Mouse (Mus musculus) kidney, postnatal 36 days (tissue): ENCODE measurements around the gene Pde4d.

ENCODE experiments used
- DNase-seq, 2 experiments: peaks; one replicate each; pipeline ENCODE4 v3.0.0; 2021 to 2022; ENCODE audit warnings: mixed read lengths in 2 of 2

Gene Pde4d

DNA sequence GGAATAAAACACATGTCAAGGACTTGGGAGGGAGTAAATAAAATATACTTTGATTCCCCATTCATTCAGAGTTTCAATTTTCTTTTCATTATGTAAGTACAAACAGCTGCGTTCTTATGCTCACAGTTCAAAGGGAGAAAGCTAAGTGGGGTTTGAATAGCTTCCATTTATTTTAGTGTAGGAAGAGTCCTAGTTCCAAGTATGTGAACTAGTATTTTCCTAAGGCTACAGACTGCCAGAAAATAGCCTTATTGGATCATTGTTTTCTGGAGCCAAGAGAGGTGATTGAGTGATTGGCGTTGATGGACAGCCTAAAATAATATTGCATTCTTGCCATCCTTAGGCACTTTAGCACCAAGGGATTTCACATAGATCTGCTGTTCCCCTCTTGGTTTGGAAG lies 41.1 kb downstream of the Pde4d start:
- DNase-seq: no peak

DNA sequence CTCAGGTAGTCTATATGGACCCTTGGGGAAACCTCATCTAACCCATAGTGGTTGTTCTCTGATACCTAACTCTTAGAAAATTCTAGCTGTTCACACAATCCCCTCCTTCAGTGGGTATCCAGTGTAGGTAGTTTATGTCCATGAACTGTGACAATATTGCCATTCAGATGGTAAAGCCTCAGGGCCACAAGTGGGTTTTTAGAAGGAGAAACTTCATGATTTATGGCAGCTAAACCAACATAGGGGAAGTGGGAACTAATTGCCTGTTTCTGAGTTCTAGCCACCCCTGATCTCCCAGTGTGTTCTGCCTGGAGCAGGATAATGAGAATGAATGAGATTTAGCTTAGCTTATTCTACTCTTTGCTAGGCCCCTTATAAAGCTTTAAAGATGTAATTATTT lies 43.1 kb downstream of the Pde4d start:
- no peak for DNase-seq

DNA sequence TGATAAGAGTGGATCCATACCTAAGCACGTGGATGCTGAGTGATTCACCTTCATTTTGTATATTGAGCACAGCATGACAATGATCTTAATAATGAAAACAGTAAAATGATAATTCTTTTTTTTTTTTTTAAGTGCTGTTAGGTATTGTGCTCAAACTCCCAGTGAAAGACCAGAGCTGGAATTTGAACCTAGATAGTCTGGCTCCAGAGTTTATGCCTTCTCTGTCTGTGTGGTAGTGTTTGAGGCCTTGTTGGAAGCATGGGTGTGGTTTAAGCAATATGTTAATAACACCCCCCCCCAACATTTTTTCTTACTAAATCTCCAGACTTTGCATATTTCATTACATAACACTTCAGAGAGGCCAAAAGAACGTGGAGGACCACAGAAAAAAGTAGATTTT lies 44.6 kb downstream of the Pde4d start:
- no peak for DNase-seq

- peak in 1 of 2 experiments; percentile 17 for DNase-seq
These were observed 48.0 kb downstream of the Pde4d start for GRCm38 (mm10) chr13:108497768-108498167.

- peak; percentile 40 to 47 for DNase-seq
These were observed 48.5 kb downstream of the Pde4d start for GRCm38 (mm10) chr13:108498247-108498743.

GRCm38 (mm10) chr13:108498773-108499313 lies 49.1 kb downstream of the Pde4d start:
- peak in 1 of 2 experiments; percentile 24 for DNase-seq

GRCm38 (mm10) chr13:108501386-108501785 lies 51.6 kb downstream of the Pde4d start:
- DNase-seq: no peak

DNA sequence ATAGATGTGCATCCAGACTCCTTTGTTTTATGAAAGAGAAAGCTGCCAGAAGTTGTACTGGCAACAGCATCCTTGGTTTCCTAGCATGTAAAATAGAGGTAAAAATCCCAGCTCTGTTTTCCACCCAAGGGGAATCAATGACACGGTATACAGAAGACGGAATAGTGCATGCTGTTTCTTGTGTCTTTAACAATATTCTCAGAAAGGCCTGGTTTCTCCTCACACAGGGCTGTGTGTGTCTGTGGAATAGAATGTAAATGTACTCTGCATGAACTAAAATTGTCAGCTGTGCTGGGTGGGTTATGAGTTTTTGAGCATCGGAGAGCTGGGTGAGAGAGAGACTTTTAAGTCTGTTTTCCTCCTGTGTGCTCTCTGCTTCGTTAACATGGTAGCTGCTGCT lies 74.8 kb downstream of the Pde4d start:
- DNase-seq: no peak

DNA sequence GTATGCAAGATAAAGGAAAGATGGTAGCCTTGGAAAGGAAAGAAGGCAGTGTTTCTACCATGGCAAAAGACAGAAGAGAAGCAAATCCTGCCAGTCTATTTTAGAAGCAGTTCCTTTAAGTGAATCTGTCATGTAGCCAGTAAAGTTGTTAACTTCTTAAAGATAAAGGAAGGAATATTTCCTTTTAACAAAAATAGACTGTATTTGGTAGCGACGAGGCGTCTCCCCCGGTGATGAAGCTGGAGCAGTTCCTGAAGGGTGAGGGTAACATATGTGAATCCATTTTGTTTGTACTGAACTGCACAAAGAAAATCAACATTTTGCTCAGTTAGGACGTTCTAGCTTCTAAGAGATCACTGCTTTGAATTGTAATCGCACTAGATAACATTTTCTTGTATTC lies 75.2 kb downstream of the Pde4d start:
- DNase-seq: no peak

- DNase-seq: no peak
These were observed 76.7 kb downstream of the Pde4d start for GRCm38 (mm10) chr13:108526258-108527007.

DNA sequence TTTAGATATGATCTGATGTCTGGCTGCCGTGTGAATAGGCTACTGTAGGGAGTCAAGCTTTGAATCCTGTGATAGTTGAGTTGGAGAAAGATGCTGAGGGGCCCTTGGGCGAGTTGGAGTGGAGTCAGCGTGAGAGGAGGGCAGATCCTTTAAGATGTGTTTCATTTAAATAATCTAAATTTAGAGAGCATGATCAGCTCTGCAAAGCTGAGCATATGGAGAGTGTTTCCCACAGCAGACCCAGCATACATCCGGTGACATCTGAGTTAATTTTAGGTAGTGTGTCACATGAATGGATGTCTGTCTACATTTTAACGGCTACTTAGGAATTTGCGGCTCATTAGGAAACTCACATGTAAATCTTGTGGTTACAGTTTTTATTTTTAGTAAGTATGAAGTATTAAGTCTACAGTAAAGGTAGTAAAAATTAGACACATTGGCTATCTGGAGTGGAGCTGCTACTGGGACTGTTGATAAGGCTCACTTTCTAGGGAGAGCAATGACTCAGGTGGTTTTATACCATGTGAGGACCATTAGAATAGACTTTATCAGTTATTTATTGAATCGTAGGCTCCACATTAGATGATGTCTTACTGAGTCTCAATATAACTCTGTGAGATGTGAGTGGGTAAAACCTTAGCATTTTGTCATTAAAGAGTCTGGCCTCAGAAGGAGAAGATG lies 77.5 kb downstream of the Pde4d start:
- no peak for DNase-seq

GRCm38 (mm10) chr13:108528343-108528742 lies 78.6 kb downstream of the Pde4d start:
- DNase-seq: no peak

DNA sequence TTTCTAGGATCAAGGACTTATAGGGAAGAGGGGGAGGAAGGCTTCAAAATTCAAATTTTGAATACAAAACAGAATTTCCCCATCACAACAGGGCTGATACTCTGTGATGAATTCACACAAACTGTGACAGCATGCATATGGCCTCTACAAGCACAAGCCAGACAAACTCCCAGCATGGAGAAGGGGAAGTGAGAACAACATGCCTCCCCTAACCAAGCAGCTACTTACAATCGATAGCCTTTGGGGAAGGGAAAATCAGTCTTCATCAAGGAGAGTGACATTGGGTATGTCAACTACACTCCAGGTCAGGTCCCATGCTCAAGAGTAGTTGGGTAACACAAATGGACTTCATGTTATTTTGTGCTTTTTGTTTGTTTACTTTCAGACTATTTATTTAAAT lies 83.1 kb downstream of the Pde4d start:
- no peak for DNase-seq

DNA sequence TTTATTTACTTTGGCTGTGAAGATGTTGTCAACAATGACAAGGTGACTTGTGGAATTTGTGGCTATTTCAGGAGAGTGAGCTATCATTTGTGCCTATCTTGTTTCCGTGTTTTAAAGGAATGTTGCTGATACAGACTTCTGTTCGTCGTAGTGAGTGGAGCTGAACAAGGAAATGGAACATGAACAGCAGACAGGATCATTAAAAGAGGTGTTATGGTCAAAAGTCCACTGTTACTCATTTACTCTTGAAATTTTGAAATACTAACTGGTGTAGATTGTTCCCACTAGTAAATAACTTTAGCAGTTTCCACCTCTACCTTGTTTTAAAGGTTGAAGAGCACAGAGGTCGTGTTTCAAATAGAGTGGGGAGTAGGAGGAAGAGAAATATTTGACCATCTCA lies 86.7 kb downstream of the Pde4d start:
- DNase-seq: peak in 1 of 2 experiments; percentile 52

DNA sequence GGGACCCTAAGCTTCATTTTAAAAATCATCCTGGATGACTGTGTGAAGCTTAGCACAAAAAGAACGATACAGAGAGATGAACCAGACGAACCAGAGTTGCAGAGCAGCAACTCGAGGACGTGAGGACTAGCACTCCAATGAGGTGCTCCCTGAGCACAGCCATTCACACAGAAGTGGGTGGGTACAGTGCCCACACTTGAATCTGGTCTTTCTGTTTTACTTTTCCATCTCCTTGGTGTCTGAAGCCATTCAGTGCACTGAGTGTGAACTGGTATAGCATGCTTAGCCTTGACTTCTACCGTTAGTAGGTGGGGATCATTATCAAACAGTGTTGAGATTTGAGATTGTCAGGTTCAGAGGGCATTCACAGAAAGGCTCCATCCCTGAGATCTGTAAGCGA lies 87.2 kb downstream of the Pde4d start:
- DNase-seq: no peak

GRCm38 (mm10) chr13:108538760-108539369 lies 89.1 kb downstream of the Pde4d start:
- DNase-seq: no peak

DNA sequence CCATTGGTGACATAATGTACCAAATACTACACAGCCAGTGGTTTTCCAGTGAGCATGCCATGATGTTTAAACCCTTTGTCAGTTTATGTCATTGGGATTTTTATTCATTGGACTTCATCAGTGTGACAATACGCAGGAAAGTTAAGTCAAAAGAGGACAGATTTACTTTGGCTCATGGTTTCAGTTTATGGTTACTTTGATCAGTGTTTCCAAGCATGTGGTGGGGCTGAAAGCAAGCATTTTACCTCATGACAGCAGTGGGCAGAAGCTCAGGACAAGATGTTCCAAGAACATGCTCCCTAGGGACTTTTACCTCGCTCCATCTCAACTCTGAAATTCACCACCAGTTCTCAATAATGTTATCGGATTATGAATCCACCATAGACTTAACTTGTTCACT lies 91.7 kb downstream of the Pde4d start:
- peak in 1 of 2 experiments; percentile 29 for DNase-seq

DNA sequence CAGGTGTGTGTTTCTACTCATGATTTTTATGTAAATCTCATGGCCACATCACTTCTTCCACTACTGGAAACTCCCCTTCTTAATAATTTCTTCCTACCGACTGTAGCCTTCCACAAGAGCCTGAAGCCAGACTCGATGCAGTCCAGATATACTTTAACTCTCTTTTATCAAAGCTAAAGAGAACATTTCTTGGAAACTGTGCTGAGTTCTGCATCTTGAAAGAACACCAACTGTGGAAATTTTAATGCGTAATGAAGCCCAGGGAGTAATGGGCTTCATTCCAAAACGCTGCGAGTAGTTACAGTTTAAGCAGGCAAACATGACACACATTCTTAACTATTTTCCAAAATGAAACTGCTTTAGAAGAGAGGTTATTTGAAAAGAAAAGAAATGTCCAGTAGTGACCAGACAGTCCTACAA lies 92.6 kb downstream of the Pde4d start:
- peak; percentile 76 to 81 for DNase-seq

GRCm38 (mm10) chr13:108552288-108552687 lies 102.5 kb downstream of the Pde4d start:
- no peak for DNase-seq

- DNase-seq: no peak
These were observed 103.2 kb downstream of the Pde4d start for GRCm38 (mm10) chr13:108552995-108553394.

DNA sequence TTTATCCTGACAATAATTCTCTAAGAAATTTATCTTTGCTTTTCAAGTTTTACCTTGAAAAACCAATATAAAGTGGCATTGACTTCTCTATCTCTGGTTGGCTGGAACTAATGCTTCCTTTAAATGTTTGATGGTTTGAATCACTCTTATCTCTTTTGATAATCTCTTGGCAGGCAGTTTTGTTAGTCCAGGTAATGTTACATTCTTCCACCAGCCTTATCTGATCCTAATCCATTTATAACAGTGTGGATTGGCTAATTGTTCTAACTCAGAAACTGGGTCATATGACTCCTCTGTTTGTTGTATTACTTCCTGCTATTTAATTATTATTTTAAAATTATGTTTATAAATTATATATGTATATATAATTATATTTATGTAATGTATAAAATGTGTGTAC lies 105.2 kb downstream of the Pde4d start:
- DNase-seq: no peak

- no peak for DNase-seq
These were observed 147.2 kb downstream of the Pde4d start for GRCm38 (mm10) chr13:108596938-108597337.

DNA sequence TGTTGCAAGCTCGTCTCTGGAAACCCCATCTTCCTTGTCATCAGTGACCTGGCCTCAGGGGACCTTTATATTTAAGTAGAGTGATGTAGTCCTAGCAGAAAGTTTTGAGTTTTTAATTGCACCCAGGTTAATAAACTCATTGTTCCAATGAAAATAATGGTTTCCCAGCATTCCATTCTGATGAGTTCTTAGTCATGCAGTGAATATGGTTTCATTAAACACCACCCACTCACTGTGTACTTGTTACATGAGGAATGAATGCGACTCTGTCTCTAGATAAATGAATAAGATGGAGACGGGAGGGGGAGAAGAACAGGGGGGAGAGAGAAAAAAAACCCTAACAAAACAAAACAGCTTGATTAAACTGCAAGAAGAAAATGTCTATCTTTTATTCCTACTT lies 148.9 kb downstream of the Pde4d start:
- no peak for DNase-seq
